Mouse (Mus musculus): ENCODE data around the gene Atp6v0e2.

DNA sequence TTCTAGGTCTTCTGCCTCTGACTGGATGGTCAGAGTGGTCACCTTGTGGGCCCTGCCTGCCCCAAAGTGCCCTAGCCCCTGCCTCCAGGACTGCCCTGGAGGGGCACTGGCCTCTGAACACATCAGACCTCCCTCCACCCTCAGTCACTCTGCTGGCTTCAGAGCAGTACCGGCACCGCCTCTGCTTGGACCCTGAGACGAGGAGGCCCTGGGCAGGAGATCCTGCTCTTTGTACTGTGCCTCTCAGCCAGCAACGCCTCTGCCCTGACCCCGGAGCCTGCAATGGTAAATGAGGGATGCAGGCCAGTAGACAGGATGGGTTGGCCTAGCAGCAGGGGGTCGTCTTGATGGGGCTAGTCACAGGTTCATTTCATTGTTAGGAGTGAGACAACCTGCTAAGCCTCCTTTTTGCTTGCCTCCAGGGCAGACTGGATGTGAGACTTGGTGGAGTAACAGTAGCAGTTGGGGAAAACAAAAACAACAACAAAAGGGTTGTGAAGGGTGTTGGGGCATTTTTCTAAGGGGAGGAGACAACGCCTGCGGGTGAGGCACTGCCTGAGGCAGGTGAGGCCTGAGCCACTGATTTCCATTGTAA lies 44.2 kb upstream of the Atp6v0e2 start:
- TF ChIP-seq ZMIZ1 (IDR thresholded peaks at IDR 0.05; ENCODE audit: low read depth, low read length) (no peak), ELF1 (IDR thresholded peaks at IDR 0.05; ENCODE audit: low read depth, low read length) (no peak), POLR2AphosphoS2 (IDR thresholded peaks at IDR 0.05; ENCODE audit: low read length) (no peak), BHLHE40 (IDR thresholded peaks at IDR 0.05; ENCODE audit: borderline replicate concordance, low read depth, low read length) (no peak), CTCF (IDR thresholded peaks at IDR 0.05 in 2 of 3, conservative IDR thresholded peaks at IDR 0.05 in 1 of 3; ENCODE audit: control insufficient read depth in 1 of 3, insufficient read depth in 1 of 3, low read depth in 2 of 3, low read length in 3 of 3, poor library complexity in 1 of 3, severe bottlenecking in 1 of 3) (no peak), POLR2A (IDR thresholded peaks at IDR 0.05; ENCODE audit: control insufficient read depth in 1 of 2, insufficient read depth in 1 of 2, low read depth in 1 of 2, low read length in 2 of 2, poor library complexity in 1 of 2) (no peak), ETS1 (IDR thresholded peaks at IDR 0.05; ENCODE audit: low read depth, low read length) (no peak), USF1 (IDR thresholded peaks at IDR 0.05; ENCODE audit: low read depth, low read length) (no peak), E2F4 (IDR thresholded peaks at IDR 0.05; ENCODE audit: borderline replicate concordance, low read depth, low read length) (no peak)
